In genomic region chr2:91349974-91350457, GRCm38 (mm10) we compare ENCODE assay signal across 13 mouse cellular contexts.
DNase-seq lines count a peak whose midpoint lies in the region; ATAC-seq and TF ChIP-seq lines count a peak whose summit lies in the region.
"Had no signal": no experiment of that assay in that cellular context is flagged by ENCODE, and none has a peak within 500 bp of the region (broad histone marks: within the 10 kb centered on the region; RNA-seq: fewer than 3 reads in every experiment).

No protein-coding gene starts in this region.

- H3K4me2 ChIP-seq in intestine, embryonic 15.5 days (replicated peaks) = peak overlapping the region; percentile 39; the same call in 1 of the 2 replicates
- no peak overlapping the region for H3K4me2 ChIP-seq in kidney, embryonic 14.5 days (replicated peaks; ENCODE audit: low read depth, low read length)
- H3K4me2 ChIP-seq in lung, embryonic 14.5 days = no peak overlapping the region
- H3K4me2 ChIP-seq in stomach, embryonic 14.5 days (replicated peaks; ENCODE audit: low read depth, low read length) = no peak overlapping the region
- H3K4me2 ChIP-seq in liver, embryonic 12.5 days = no peak overlapping the region
- H3K4me2 ChIP-seq: embryonic facial prominence, embryonic 12.5 days; hindbrain, embryonic 14.5 days; limb, embryonic 12.5 days had no signal

- peak; percentile 27 for DNase-seq in lung, embryonic 14.5 days
- DNase-seq in layer of hippocampus, postnatal 10 days (ENCODE audit: low spot score in 2 of 2) = no peak
- DNase-seq: midbrain, embryonic 14.5 days; thymus, postnatal 36 days had no signal

- H3K27me3 ChIP-seq in intestine, embryonic 15.5 days (replicated peaks) = no peaks in the 10 kb centered on the region
- H3K27me3 ChIP-seq in kidney, embryonic 14.5 days (ENCODE audit: control insufficient read depth, insufficient read depth, low read length) = no peaks in the 10 kb centered on the region
- H3K27me3 ChIP-seq in lung, embryonic 14.5 days (ENCODE audit: insufficient read depth, low read length) = no peaks in the 10 kb centered on the region
- no peaks in the 10 kb centered on the region for H3K27me3 ChIP-seq in stomach, embryonic 14.5 days (ENCODE audit: control insufficient read depth, insufficient read depth, low read length)
- no peaks in the 10 kb centered on the region for H3K27me3 ChIP-seq in liver, embryonic 12.5 days (replicated peaks)
- H3K27me3 ChIP-seq: embryonic facial prominence, embryonic 12.5 days; limb, embryonic 12.5 days had no signal

- no peaks in the 10 kb centered on the region for H3K9me3 ChIP-seq in intestine, embryonic 15.5 days
- no peaks in the 10 kb centered on the region for H3K9me3 ChIP-seq in kidney, embryonic 14.5 days (ENCODE audit: control insufficient read depth, low read length)
- no peaks in the 10 kb centered on the region for H3K9me3 ChIP-seq in lung, embryonic 14.5 days (ENCODE audit: low read depth, low read length)
- H3K9me3 ChIP-seq in stomach, embryonic 14.5 days (ENCODE audit: control insufficient read depth, low read depth, low read length) = no peaks in the 10 kb centered on the region
- no peaks in the 10 kb centered on the region for H3K9me3 ChIP-seq in liver, embryonic 12.5 days (replicated peaks)
- H3K9me3 ChIP-seq: embryonic facial prominence, embryonic 12.5 days; G1E; limb, embryonic 12.5 days had no signal

- peak overlapping the region; percentile 90 for H3K27ac ChIP-seq in intestine, embryonic 15.5 days
- H3K27ac ChIP-seq in kidney, embryonic 14.5 days (ENCODE audit: low read depth, low read length) = peak overlapping the region; percentile 6; the same call in 1 of the 2 replicates
- peak overlapping the region; percentile 81 for H3K27ac ChIP-seq in lung, embryonic 14.5 days (ENCODE audit: low read depth)
- peak overlapping the region; percentile 68; the same call in 1 of the 2 replicates for H3K27ac ChIP-seq in stomach, embryonic 14.5 days (ENCODE audit: low read length)
- H3K27ac ChIP-seq in liver, embryonic 12.5 days = no peak overlapping the region
- H3K27ac ChIP-seq: embryonic facial prominence, embryonic 12.5 days; hindbrain, embryonic 14.5 days; limb, embryonic 12.5 days had no signal

- no peak for TF ChIP-seq CTCF in lung, embryonic 14.5 days (IDR thresholded peaks at IDR 0.05; ENCODE audit: low read depth)

- H3K4me1 ChIP-seq in intestine, embryonic 15.5 days (replicated peaks) = 0 out of 2 replicates have a peak, but pooled peaks cover 10% of the 10 kb centered on the region
- 0 out of 2 replicates have a peak, but pooled peaks cover 2% of the 10 kb centered on the region for H3K4me1 ChIP-seq in kidney, embryonic 14.5 days (ENCODE audit: control insufficient read depth, insufficient read depth, low read length)
- H3K4me1 ChIP-seq in lung, embryonic 14.5 days (ENCODE audit: insufficient read depth) = 0 out of 2 replicates have a peak, but pooled peaks cover 3% of the 10 kb centered on the region
- H3K4me1 ChIP-seq in stomach, embryonic 14.5 days (ENCODE audit: control insufficient read depth, insufficient read depth, low read length) = peaks cover 5% of the 10 kb centered on the region; the same call in 1 of the 2 replicates
- peaks cover 7% of the 10 kb centered on the region for H3K4me1 ChIP-seq in liver, embryonic 12.5 days
- H3K4me1 ChIP-seq: embryonic facial prominence, embryonic 12.5 days; limb, embryonic 12.5 days had no signal

- peak; percentile 92 for ATAC-seq in intestine, embryonic 15.5 days
- no peak for ATAC-seq in kidney, embryonic 14.5 days (ENCODE audit: low FRiP score, low TSS enrichment)
- peak; percentile 83 for ATAC-seq in lung, embryonic 14.5 days (ENCODE audit: insufficient read depth)
- peak; percentile 84 for ATAC-seq in stomach, embryonic 14.5 days (ENCODE audit: insufficient number of reproducible peaks, insufficient read depth, low FRiP score, low read depth)
- ATAC-seq in frontal cortex, adult (ENCODE audit: low TSS enrichment) = no peak
- ATAC-seq in liver, embryonic 12.5 days = no peak

- no peaks in the 10 kb centered on the region for H3K36me3 ChIP-seq in intestine, embryonic 15.5 days
- no peaks in the 10 kb centered on the region for H3K36me3 ChIP-seq in kidney, embryonic 14.5 days (ENCODE audit: control insufficient read depth, insufficient read depth, low read length)
- no peaks in the 10 kb centered on the region for H3K36me3 ChIP-seq in lung, embryonic 14.5 days (ENCODE audit: insufficient read depth)
- H3K36me3 ChIP-seq in stomach, embryonic 14.5 days (ENCODE audit: control insufficient read depth, insufficient read depth, low read length) = no peaks in the 10 kb centered on the region
- H3K36me3 ChIP-seq in liver, embryonic 12.5 days = no peaks in the 10 kb centered on the region
- H3K36me3 ChIP-seq: embryonic facial prominence, embryonic 12.5 days; G1E; limb, embryonic 12.5 days had no signal

- H3K9ac ChIP-seq in intestine, embryonic 15.5 days = no peak overlapping the region
- no peak overlapping the region for H3K9ac ChIP-seq in kidney, embryonic 14.5 days (ENCODE audit: low read depth, low read length)
- H3K9ac ChIP-seq in lung, embryonic 14.5 days = no peak overlapping the region
- H3K9ac ChIP-seq in stomach, embryonic 14.5 days (replicated peaks; ENCODE audit: low read depth, low read length) = no peak overlapping the region
- H3K9ac ChIP-seq in liver, embryonic 12.5 days = no peak overlapping the region
- H3K9ac ChIP-seq: embryonic facial prominence, embryonic 12.5 days; hindbrain, embryonic 14.5 days; limb, embryonic 12.5 days had no signal

- H3K4me3 ChIP-seq in intestine, embryonic 15.5 days (replicated peaks) = no peak overlapping the region
- no peak overlapping the region for H3K4me3 ChIP-seq in kidney, embryonic 14.5 days (ENCODE audit: low read length)
- no peak overlapping the region for H3K4me3 ChIP-seq in lung, embryonic 14.5 days (ENCODE audit: low read depth, low read length)
- H3K4me3 ChIP-seq in stomach, embryonic 14.5 days (ENCODE audit: low read depth, low read length) = no peak overlapping the region
- H3K4me3 ChIP-seq in liver, embryonic 12.5 days = no peak overlapping the region
- H3K4me3 ChIP-seq: embryonic facial prominence, embryonic 12.5 days; limb, embryonic 12.5 days had no signal

- 31% methylated on average over 6 of the region's 6 CpGs for WGBS in intestine, embryonic 15.5 days
- 45% methylated on average over 6 of the region's 6 CpGs for WGBS in kidney, embryonic 14.5 days
- WGBS in lung, embryonic 14.5 days = 34% methylated on average over 6 of the region's 6 CpGs
- WGBS in stomach, embryonic 14.5 days = 28% methylated on average over 6 of the region's 6 CpGs
- WGBS in liver, embryonic 12.5 days (ENCODE audit: insufficient replicate concordance) = 59% methylated on average over 6 of the region's 6 CpGs

Comparison
In these comparisons a context has a peak if more than half of its experiments do, and no peak if none do; other contexts are left out.
1. ATAC-seq: peak in intestine, embryonic 15.5 days (single experiment), lung, embryonic 14.5 days (single experiment) and stomach, embryonic 14.5 days (single experiment); none in kidney, embryonic 14.5 days (single experiment), frontal cortex, adult (single experiment) and liver, embryonic 12.5 days (single experiment).